Mouse (Mus musculus) brain, embryonic 14.5 days (tissue): Measurements from ENCODE around the gene Olfr33.

Experiments used
- CTCF ChIP-seq: fragments of 200-500 bp; IDR thresholded peaks from 2 replicates; pipeline ENCODE4 v1.5.1; 2012; ENCODE audit warnings: inconsistent platforms, mild to moderate bottlenecking, moderate library complexity, borderline replicate concordance; ENCODE audit not compliant: insufficient read depth, insufficient read length; ENCODE audit errors: extremely low read depth
- POLR2A ChIP-seq: fragments of 200-500 bp; IDR thresholded peaks from 2 replicates; pipeline ENCODE4 v1.6.1; 2012; ENCODE audit warnings: mild to moderate bottlenecking, inconsistent platforms, borderline replicate concordance; ENCODE audit not compliant: poor library complexity, insufficient read depth, insufficient read length, severe bottlenecking; ENCODE audit errors: extremely low read depth

GRCm38 (mm10) chr7:102665378-102665777 lies 53.5 kb downstream of the Olfr33 start:
- no peak for TF ChIP-seq POLR2A
- no peak for TF ChIP-seq CTCF
